Mouse (Mus musculus) E14TG2a.4 (cell line): Measurements from ENCODE around the gene Xrcc3.

ENCODE experiments used
- H3K27me3 ChIP-seq: 2 replicates; pipeline ENCODE4 v1.6.1; 2014; ENCODE audit warnings: low read length, control low read depth; ENCODE audit not compliant: insufficient read depth
- H3K36me3 ChIP-seq: 2 replicates; pipeline ENCODE4 v1.6.1; 2014; ENCODE audit warnings: low read length, control low read depth; ENCODE audit not compliant: insufficient read depth
- H3K4me1 ChIP-seq: replicated peaks from 2 replicates; pipeline ENCODE4 v1.6.1; 2014; ENCODE audit warnings: low read depth, low read length, control low read depth
- H3K4me3 ChIP-seq: replicated peaks from 2 replicates; pipeline ENCODE4 v1.5.1; 2014; ENCODE audit warnings: mild to moderate bottlenecking, low read length
- H3K9me3 ChIP-seq: 2 replicates; pipeline ENCODE4 v1.6.1; 2014; ENCODE audit warnings: low read length, control low read depth
- CTCF ChIP-seq: conservative IDR thresholded peaks from 2 replicates; pipeline ENCODE4 v1.5.1; 2014; ENCODE audit warnings: low read length
- NANOG ChIP-seq: IDR thresholded peaks from 2 replicates; pipeline ENCODE4 v1.6.1; 2014; ENCODE audit warnings: borderline replicate concordance, low read length, mixed read lengths
- POU5F1 ChIP-seq: IDR thresholded peaks from 2 replicates; pipeline ENCODE4 v1.6.1; 2014; ENCODE audit warnings: low read length, borderline replicate concordance

Xrcc3 gene

DNA sequence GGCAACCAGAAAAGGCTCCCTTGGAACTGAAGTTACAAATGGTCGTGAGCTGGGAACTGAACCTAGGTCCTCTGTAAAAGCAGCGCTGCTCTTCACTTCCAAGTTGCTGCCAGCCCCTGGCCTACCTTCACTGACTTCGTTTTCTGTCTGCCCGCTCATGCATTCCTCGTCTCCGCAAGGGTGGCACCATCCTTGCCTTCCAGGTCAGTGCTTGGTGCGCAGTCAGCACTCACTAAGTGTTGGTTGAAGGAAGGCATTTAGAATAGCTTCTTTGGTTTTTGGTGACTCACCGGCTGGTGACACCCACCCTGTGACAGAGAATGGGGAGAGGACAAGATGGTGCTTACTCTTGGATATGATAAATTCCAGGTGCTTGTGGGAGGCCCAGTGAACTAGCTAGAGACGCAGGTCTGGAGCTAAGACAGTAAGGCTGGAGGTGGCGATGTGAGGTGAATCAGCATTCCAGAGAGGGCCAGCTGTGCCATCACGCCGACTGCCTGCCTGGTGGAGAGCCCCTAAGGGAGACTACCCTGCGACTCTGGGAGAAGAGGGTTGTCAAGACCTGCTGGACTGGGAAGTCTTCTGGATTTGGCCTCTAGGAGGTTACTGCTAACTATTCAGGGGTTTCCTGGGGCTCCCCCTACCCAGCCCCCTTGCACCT lies 50.9 kb downstream of the Xrcc3 start:
- Histone ChIP-seq H3K9me3 (no peaks in the 10 kb centered on the region), H3K4me1 (peaks cover 86% of the 10 kb centered on the region), H3K27me3 (peaks cover 8% of the 10 kb centered on the region), H3K4me3 (no peak overlapping the region), H3K36me3 (peaks cover 19% of the 10 kb centered on the region)
- TF ChIP-seq POU5F1 (no peak), NANOG (no peak), CTCF (no peak)

- Histone ChIP-seq H3K4me1 (peaks cover 71% of the 10 kb centered on the region), H3K9me3 (no peaks in the 10 kb centered on the region), H3K27me3 (peaks cover 20% of the 10 kb centered on the region), H3K4me3 (no peak overlapping the region), H3K36me3 (peaks cover 16% of the 10 kb centered on the region)
- no peak for TF ChIP-seq NANOG
- no peak for TF ChIP-seq POU5F1
- TF ChIP-seq CTCF, result no peak
These were observed 53.3 kb downstream of the Xrcc3 start for GRCm38 (mm10) chr12:111760306-111760908.

DNA sequence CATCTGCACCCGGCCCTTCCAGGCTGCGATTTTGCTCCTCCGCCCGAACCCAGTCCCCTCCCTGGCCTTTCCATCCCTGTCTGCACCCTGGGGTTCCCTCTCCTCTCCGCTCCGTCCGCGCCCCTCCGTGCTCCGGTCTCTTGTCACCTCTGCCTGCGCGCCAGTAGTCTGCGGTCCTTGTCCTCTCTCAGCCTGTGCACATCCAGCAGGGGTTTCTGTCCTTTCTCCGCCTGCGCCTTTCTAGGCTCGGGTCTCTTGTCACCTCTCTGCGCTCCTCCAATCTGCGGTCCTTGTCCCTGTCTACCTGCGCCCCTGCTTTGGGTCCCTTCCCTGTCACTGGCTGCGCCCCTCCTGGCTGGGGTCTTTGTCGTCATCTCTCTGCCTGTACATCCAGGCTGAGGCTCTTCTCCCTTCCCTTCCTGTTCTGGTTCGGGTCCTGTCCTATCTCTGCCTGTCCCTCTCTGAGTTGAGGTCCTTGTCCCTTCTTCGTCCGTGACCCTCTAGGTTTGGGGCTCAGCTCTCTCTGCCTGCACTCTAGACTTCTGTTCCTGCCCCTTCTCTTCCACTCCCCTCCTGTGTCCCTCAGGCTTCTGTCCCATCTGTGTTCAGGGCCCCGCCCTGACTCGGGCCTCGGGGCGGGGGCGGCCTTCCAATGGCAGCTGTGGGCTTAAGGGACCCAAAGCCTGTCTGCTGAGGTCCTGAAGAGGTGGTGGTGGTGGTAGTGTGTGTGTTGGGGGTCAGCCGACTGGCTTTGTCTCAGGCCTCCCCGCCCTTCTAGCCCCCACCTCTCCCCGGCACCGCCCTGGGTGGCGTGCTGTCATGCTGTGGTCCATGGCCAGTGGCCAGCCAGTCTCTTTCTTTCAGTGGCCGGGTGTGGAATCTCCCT lies 54.3 kb downstream of the Xrcc3 start:
- H3K4me3 ChIP-seq, result peak overlapping the region; percentile 94
- H3K27me3 ChIP-seq, result peaks cover 25% of the 10 kb centered on the region
- peaks cover 16% of the 10 kb centered on the region for H3K36me3 ChIP-seq
- no peaks in the 10 kb centered on the region for H3K9me3 ChIP-seq
- H3K4me1 ChIP-seq, result peaks cover 62% of the 10 kb centered on the region
- TF ChIP-seq CTCF, result no peak
- TF ChIP-seq POU5F1, result no peak
- TF ChIP-seq NANOG, result no peak

- Histone ChIP-seq H3K36me3 (peaks cover 11% of the 10 kb centered on the region), H3K9me3 (no peaks in the 10 kb centered on the region), H3K4me3 (peak within 1 kb of the TSS; percentile 94), H3K27me3 (peaks cover 25% of the 10 kb centered on the region), H3K4me1 (peaks cover 56% of the 10 kb centered on the region)
- TF ChIP-seq POU5F1 (no peak), CTCF (no peak), NANOG (no peak)
These were observed 55.1 kb downstream of the Xrcc3 start, which contains the start of gene Klc1 for GRCm38 (mm10) chr12:111758381-111759175. Gene Klc1, plus strand, starts transcription at chr12:111758849.

- H3K27me3 ChIP-seq, result peaks cover 25% of the 10 kb centered on the region
- no peaks in the 10 kb centered on the region for H3K9me3 ChIP-seq
- H3K36me3 ChIP-seq, result peaks cover 3% of the 10 kb centered on the region
- peak overlapping the region; percentile 94 for H3K4me3 ChIP-seq
- TF ChIP-seq NANOG, result no peak
- peaks cover 56% of the 10 kb centered on the region for H3K4me1 ChIP-seq
These were observed 55.9 kb downstream of the Xrcc3 start for GRCm38 (mm10) chr12:111757561-111758325.

GRCm38 (mm10) chr12:111756698-111757082 lies 57.0 kb downstream of the Xrcc3 start:
- no peak for TF ChIP-seq CTCF
- Histone ChIP-seq H3K9me3 (no peaks in the 10 kb centered on the region), H3K4me1 (peaks cover 47% of the 10 kb centered on the region), H3K27me3 (peaks cover 25% of the 10 kb centered on the region), H3K36me3 (no peaks in the 10 kb centered on the region), H3K4me3 (no peak overlapping the region)

- no peak for TF ChIP-seq CTCF
- TF ChIP-seq NANOG, result no peak
- no peak for TF ChIP-seq POU5F1
- H3K9me3 ChIP-seq, result no peaks in the 10 kb centered on the region
- peaks cover 25% of the 10 kb centered on the region for H3K27me3 ChIP-seq
- no peaks in the 10 kb centered on the region for H3K36me3 ChIP-seq
- peaks cover 42% of the 10 kb centered on the region for H3K4me1 ChIP-seq
- no peak overlapping the region for H3K4me3 ChIP-seq
These were observed 57.5 kb downstream of the Xrcc3 start for GRCm38 (mm10) chr12:111756082-111756697.

DNA sequence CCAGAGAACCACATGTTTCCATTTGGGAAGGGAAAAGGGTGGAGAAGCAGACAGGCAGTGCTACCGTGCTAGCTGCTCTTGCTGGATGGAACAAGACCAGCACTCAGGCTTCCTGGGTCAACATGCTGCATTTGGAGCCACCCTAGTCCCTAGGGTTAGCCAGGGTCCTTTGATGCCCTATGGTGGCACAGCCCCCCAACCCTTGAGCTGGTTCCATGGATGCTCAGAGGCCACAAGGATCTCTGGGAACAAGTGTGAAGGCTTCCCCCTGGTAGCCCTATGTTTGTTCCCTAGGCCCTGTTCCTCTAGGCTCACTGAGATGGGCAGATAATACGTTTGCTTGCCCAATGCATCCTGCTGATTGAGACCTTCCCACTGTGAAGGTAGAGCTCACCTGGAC lies 58.4 kb downstream of the Xrcc3 start:
- no peaks in the 10 kb centered on the region for H3K9me3 ChIP-seq
- H3K4me3 ChIP-seq, result no peak overlapping the region
- peaks cover 34% of the 10 kb centered on the region for H3K4me1 ChIP-seq
- H3K27me3 ChIP-seq, result peaks cover 25% of the 10 kb centered on the region
- TF ChIP-seq CTCF (no peak), NANOG (no peak), POU5F1 (no peak)
- no peaks in the 10 kb centered on the region for H3K36me3 ChIP-seq
